Mouse (Mus musculus) thymus, postnatal 36 days (tissue): Measurements from ENCODE around the gene Gm572.

Experiments used
- DNase-seq, 2 experiments: peaks; one replicate each; pipeline ENCODE4 v3.0.0; 2022; ENCODE audit warnings: mixed read lengths in 2 of 2

The Gm572 gene

DNA sequence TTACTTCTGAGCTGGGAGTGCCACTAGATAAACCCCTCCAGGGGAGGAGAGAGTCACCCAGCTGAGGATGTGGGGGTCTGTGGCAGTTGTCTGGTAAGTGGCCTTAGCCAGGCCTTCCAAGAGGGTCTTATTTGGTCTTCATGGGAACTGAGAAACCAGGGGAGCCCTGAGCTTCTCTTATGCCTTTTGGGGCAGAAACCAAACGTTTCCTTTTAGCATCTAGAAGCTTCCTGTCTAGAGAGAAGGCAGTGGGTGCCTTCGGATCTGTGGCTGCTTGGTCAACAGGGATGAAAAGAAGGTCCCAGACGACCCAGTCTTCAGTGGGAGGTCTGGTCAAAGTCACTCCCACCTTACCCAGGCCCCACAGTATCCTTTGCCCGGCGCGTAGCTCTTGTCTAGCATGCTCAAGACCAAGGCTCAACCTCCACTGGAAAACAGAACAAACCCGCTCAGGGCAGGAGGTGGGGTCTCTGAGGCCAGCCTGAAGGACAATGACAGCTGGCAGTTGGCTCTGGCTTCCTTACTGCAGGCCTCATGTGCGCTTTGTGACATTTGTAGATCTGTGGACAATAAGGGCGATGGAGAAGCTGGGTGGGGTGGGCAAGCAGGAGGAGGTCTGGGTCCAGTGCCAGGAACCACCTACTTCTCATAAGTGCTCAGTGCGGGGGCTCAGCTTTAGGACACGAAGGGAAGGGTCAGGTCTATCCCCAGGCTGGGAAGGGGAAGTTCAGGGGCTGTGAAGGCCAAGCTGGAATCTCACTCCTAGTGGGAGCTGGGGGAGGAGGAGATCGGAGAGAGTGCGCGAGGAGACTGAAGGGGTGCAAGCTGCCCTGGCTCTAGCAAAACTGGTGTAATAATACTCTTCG lies at the start of gene Gm572:
Gm572 (plus strand) TSS at position 27 of the 866 bp plus-strand sequence.
- DNase-seq: peak in 1 of 2 experiments; percentile 17

DNA sequence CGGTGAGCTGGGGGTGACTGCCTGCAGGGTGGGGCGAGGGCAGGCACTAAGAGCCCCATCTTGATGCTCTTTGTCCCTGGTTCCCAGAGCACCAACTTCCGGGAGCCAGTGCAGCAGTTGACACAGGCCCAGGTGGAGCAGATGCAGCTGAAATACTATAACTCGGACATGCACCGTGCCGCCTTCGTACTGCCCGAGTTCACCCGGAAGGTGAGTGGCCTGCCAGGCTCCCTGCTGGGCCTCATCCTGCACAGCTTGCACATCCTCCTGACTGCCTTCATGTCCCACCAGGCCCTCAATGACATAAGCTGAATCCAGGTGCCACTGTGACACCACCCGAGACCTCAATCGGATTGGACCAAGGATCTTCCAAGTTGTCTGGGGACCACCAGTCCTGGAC lies 49.1 kb upstream of the Gm572 start:
- DNase-seq: no peak

DNA sequence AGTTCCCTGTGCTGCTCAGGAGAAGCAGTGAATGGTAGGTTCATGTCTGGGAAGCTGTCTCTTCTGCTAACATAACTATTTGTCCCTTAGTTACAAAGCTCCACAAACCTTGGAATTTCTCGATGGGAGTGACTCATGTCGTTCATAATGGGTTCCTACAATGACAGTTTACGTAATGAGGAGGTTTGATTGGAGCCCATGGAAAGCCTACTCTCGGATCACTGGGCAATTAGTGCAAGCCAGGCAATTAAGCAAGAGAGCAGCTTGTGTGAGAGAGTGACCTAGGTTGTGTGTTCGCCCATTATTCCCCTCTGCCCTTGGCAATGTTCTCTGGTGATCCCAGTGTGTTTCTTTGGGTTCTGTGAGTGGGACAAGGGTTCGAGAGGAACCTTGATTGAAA lies 47.2 kb upstream of the Gm572 start:
- no peak for DNase-seq

DNA sequence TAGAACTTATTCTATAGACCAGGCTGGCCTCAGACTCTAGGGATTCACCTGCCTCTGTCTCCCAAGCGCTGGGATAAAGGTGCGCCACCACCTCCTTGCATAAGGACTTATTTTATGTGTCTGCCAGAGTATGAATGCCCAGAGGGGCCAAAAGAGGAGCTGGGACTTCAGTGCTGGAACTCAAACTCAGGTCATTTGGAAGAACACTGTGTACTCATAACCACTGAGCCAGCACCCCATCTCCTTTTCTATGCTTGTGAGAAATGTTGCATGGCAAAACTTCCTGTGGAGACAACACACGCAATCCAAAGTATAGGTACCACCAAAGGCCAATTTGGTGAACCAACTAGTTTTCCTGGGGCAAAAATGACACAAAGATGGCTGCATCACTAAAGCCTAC lies 46.4 kb upstream of the Gm572 start:
- DNase-seq: no peak

DNA sequence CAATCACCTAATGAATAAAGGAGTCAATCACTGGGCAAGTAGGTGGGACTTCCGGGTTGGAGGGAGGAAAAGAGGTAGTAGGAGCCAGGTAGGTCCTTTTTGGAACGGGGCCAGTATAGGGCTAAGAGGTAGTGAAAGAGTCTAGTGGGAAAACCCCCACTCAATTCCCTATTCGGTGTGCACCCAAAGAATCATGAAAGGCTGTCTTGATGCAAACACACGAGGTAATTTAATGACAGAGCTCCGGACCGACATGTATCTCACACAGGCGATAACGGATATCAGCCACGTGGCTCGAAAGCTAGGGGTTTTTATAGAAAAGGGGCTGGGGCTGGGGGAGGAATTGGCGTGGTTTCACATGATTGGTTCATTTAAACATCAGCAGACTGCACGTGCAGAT lies 44.3 kb upstream of the Gm572 start:
- DNase-seq: no peak

DNA sequence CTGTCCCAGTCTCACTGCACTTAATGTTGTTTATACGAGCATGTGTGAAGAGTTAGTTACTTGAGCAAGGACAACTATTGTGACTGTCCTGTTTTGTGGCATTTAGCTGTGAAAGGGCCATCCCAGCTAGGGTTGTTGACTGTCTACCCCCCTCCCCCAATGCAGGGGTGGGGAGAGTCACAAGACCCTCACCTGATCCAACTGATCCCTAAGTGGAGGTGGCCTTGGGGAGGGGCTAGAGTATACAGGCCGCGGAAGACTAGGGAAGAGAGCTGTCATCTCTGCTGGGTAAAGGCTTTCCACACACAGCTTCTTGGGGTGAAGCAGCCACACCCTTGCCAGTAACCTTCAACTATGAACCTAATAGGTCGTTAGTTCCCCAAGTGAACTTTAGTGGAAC lies 42.8 kb upstream of the Gm572 start:
- DNase-seq: no peak

DNA sequence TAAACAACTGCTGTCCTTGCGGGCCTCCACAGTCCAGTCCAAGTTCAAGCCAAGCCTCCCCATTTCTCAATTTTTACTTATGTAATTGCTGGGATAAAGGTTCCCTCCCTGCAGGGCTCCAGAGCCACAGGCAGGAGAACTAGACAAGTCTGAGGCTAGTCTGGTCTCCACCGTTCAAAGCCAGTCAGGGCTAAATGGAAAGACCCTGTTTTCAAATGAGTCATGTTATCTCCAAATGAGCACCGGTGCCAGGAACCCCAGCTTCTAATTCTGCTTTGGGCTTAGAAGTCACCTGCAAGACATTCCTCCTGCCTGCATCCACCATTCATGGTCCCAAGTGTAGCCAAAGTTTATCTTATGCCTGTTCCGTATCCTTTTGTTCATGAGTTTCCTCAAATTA lies 41.2 kb upstream of the Gm572 start:
- no peak for DNase-seq

DNA sequence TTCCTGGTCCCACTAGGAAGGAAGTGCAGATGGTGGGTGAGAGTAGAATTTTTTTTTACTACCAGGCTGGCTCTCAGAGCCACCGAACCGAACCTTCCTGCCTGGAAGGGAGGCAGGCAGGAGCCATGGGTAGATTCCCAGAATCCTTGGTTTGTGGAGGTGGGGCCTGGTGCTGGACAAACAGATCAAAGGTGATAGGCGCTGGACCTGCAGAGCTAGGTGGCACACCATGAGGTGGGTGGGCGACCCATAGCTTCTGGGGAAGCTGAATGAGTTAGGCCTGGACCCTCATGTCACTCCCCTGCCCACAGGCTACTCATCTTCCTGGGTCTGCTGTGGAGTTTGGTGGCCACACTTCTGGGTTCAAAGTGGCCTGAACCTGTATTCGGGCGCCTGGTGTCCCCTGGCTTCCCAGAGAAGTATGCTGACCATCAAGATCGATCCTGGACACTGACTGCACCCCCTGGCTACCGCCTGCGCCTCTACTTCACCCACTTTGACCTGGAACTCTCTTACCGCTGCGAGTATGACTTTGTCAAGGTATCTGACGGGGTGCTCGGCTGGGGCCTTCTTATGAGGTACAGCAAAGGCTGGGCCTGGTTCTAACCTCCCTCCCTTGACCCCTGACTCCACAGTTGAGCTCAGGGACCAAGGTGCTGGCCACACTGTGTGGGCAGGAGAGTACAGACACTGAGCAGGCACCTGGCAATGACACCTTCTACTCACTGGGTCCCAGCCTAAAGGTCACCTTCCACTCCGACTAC lies 40.6 kb upstream of the Gm572 start, which contains the start of gene Masp2:
Masp2 (plus strand) TSS at position 198 of the 764 bp plus-strand sequence.
- DNase-seq: no peak

DNA sequence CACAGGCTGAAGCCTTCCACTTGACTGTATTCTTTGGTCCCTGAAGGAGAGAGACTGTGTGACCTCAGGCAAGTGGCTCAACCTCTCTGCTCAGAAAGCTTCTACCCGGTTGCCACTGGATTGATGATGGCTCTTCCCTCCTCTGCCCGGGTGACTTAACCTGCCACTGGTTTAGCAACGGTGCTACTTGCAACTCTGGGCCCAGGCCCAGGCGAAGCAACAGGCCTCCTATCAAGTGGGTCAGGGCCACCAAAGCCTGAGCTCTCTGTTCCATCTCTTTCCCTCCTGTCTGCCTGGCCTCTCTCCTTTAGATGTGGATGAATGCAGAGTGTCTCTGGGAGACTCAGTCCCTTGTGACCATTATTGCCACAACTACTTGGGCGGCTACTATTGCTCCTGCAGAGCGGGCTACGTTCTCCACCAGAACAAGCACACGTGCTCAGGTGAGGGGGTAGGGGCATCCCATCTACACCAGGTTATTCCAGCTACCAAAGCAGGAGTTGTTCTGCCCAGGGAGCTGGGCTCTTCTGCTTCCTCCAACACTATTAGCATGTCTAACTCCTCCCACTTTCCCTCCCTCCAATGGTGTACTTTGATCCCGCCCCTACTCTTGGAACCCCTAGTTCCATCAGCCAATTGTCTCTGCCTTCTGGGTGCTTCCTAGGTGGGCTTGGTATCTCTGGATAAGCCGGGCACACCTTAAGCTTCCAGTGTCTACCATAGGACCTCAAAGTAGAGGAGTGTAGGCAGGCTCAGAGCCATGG lies 39.6 kb upstream of the Gm572 start:
- DNase-seq: no peak

DNA sequence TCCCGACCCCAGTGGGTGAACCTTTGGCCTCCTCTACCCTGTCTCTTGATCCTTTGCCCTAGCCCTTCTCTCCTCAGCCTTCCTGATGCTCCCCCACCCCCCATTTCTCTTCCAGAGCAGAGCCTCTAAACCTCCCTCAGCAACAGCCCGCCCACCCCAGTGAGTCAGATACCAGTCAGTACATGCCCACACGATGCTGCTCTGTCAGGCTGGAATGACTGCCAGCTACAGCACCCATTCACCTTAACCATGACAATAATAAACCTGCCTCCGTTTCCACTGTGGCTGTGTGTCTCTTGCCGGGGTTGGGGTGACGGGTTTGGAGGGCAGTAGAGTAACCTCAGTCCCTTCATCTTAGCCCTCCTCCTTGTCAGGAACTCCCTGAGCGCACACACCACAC lies 39.0 kb upstream of the Gm572 start:
- no peak for DNase-seq

DNA sequence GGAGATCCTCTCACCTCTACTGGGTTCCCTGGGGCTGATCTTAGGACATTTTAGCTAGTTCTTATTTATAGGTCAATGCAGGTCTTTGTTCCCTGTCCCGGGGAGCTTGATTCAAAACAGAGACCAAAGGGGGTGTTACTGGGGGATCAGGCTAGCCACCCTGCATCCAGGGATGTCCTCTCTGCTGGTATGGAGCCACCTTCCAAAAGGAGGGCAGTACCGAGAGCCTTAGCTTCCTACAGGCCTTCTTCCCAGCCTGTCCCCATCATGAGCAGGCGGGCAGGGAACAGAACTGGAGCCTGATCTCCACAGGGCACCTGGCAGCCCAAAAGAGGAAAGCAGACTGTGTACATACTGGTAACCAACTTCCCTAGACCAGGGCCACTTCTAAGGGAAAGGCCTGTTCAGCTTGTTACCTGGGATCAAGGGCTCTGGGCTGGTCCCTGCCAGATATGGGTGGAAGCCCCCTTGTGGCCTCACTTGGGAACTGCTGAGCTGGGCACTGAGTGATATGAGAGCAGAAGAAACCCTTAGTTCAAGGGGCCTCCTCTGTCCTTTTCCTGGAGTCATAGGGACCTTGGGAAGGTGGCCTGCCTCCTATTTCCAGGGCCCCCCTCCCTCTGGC lies 38.5 kb upstream of the Gm572 start:
- peak; percentile 67 to 69 for DNase-seq

DNA sequence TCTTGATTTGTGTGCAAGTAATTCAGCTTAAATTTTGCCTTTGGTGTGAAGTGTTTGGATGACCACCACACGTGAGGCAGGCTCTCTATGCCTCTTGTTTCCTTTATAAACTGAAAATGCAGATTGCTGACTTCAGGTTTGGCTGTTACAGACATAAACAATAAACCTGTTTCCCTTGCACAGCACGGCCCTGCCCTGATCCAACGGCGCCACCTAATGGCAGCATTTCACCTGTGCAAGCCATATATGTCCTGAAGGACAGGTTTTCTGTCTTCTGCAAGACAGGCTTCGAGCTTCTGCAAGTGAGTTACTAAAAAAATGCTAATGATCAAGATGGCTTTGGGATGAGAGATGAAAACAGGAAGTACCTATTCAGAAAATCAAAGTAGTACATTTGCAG lies 35.4 kb upstream of the Gm572 start:
- DNase-seq: peak; percentile 72 to 76

DNA sequence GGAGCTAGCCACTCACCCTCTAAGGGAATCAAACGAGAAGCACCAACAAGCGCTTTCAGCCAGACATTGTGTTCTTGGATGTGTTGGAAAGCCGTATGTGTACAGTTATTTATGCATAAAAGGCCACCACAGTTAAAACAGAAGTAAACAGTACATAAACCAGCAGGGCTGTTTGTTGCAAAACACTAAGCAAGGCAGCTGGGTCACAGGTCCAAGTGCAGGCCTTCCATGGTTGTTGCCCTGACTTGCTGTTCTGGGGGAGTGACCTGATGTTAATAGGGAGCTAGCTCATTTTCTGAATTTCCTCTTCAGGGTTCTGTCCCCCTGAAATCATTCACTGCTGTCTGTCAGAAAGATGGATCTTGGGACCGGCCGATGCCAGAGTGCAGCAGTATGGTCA lies 33.3 kb upstream of the Gm572 start:
- DNase-seq: no peak

DNA sequence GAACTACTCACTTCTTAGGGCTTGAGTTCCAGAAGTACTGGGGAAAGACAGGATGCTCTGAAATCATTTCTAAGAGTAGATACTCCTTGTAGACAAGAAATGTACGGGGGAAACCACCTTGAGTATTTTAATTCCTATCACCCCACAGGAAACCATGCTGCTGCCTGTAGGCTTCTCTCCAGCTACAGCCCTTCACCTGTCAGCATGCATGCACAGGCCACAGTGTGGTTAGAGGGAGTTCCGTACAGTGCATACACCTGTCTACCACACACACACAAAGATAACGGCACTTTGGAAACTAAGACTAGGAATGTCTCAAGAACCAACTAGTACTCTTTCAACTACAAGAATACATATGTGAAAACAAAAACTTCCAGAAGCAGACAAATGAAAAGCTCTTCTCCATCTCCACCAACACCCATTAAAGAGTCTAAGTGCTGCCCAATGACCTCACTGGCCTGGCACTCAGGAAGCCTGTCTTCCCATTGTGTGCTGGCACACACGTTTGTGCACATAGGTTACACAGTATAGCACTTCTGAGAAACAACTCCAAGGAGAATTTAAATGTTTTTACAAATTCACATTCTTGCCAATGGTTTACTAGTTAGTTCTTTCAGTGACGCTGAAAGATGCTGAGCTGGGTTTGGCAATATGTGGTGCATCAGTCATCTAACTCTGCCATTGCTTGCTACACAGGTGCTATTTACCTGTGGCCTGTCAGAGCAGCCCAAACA lies 32.3 kb upstream of the Gm572 start:
- no peak for DNase-seq

DNA sequence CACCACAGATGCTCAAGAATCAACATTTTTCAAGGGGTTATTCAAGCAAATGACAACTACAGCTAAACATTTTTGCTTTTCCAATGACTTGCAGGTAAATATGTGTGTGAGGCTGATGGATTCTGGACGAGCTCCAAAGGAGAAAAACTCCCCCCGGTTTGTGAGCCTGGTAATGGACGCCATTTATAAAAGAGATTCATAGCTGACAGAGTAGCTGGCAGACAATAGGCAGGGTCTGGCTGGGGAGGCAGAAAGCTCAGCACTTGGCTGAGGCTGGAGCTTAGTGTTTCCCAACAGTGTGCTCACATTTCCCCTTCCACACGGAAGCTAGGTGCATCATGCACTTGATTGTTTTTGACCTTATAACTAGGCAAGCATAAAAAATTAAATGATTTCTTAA lies 30.6 kb upstream of the Gm572 start:
- DNase-seq: no peak

DNA sequence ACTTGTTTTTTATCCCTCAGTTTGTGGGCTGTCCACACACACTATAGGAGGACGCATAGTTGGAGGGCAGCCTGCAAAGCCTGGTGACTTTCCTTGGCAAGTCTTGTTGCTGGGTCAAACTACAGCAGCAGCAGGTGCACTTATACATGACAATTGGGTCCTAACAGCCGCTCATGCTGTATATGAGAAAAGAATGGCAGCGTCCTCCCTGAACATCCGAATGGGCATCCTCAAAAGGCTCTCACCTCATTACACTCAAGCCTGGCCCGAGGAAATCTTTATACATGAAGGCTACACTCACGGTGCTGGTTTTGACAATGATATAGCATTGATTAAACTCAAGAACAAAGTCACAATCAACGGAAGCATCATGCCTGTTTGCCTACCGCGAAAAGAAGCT lies 29.4 kb upstream of the Gm572 start:
- no peak for DNase-seq

DNA sequence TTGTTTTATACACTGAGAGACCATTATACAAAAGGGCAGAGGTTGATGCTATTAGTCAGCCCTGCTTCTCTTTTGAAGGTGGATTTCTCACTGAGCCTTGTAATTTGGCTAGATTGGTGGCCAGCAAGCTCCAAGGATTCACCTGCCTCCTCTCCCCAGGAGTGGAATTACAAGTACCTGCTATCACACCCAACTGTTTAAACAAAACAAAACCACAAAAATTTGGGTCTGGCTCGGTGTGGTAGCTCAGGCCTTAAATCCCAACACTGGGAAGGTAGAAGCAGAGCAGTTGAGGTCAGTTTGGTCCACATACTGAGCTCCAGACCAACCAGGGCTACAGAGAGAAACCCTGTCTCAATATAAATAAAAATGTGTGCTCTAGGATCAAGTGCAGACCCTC lies 23.3 kb upstream of the Gm572 start:
- DNase-seq: no peak

DNA sequence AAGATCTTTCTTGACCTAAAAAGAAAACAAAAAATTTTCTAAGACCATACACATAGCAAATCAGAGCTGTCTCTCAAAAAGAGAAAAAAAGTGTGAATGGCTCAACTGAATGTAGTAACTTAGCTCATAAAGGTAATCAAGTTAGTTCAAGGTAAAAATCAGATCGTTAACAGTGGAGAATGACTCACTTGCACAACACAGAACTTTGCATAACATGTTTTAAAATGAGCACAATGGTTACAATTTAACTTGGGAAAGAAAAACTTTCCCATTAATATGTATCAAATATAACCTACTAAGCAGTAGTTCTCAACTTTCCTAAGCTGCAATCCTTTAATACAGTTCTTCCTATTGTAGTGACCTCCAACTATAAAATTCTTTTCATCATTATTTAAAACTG lies 22.4 kb upstream of the Gm572 start:
- no peak for DNase-seq

DNA sequence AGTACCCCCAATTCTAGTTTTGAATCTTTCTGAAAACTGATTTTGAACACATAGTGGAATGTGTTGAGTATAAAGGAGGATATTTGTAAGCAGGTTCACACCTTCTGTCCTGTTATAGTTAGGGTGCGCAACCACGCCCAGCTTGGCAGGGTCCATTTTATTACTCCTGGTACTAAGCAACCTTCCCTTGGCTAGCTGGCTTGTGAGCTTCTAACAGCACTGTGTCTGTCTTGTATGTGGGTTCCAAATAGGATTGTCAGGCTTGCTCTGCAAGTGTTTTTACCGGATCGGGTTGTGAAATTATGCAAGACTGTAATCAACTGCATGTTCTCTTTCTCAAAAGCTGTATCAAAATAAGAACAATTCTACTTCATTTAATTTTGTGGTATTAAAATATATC lies 20.6 kb upstream of the Gm572 start:
- DNase-seq: no peak

DNA sequence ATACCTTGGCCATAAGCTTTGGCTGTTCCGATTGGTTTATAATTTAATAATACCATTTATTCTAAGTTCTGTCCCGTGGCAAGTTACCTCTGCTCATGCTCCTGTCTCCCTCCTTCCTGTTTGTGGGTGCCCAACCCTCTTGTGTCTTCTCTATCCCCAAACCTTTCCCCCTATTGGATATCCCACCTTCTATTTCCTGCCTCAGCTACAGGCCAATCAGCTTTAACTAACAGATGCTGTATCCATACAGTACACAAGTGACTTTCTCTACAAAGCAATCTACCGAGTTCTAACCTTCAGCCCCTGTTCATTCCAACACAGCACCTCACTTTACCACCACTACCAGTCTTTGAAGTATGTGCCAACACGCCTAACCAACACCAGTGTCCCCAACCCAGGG lies 19.5 kb upstream of the Gm572 start:
- DNase-seq: no peak

DNA sequence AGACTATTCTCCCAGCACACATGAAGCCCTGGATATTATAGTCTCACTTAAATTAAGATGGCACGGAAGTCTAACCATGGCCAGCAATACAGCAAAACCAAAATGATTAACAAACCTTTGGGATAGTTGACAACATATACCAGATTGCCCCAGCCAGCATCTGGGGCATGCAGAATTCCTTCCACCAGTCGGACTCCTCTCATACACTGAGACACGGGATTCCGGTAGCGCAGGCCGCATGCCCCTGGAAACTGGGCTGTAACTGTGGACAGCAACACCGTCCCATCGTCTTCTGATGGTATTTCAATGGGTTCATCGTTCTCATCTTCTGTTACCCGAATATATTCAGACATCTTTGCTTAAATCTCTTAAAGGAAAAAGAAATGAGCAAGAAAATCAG lies 18.1 kb upstream of the Gm572 start:
- DNase-seq: no peak
